Mouse (Mus musculus): ENCODE data around the gene Map4k1. TPM values are rescaled to one million over a fixed set of nuclear protein-coding genes. Genes with fewer than 3 reads are reported as not detected.

Map4k1 gene
- polyA plus RNA-seq, 1 experiment from 2014 or later, result 11.4 TPM

DNA sequence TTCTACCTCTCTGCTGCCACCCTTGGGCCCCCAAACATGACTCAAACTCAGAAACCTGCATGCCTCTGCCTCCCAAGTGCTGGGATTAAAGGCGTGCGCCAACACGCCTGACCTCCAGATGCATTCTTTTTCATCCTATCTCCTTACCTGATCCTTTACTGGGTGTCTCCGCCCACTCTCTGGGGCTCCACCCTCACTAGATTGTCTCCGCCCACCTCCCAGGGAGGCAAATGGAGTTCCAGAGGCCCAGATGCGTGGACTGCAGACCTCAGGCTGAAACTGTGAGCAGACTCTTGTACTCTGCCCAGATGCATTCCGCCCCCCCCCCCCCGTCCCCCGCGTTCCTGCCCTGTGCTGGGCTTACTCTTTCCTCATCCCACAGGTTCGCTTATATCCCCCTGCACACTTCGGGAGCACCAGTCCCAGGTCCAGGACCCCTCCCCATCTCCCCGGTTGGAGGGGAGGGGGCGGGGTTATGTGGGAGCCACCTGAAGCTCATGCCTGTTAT, 9.0 kb downstream of the Map4k1 start:
- no peak overlapping the region for H3K27ac ChIP-seq
- H3K4me1 ChIP-seq, result no peaks in the 10 kb centered on the region
- 54% methylated on average over 14 of the region's 14 CpGs for WGBS
- H3K4me2 ChIP-seq, result no peak overlapping the region
- no peak for ATAC-seq (replicated peaks)
- H3K9me3 ChIP-seq, result no peaks in the 10 kb centered on the region
- no peaks in the 10 kb centered on the region for H3K27me3 ChIP-seq (replicated peaks)
- no peak overlapping the region for H3K4me3 ChIP-seq
- H3K9ac ChIP-seq, result no peak overlapping the region
- H3K36me3 ChIP-seq (replicated peaks), result no peaks in the 10 kb centered on the region

GRCm38 (mm10) chr7:28991616-28992015, 9.8 kb downstream of the Map4k1 start:
- no peak overlapping the region for H3K4me3 ChIP-seq
- no peak overlapping the region for H3K9ac ChIP-seq
- no peaks in the 10 kb centered on the region for H3K27me3 ChIP-seq (replicated peaks)
- no peaks in the 10 kb centered on the region for H3K4me1 ChIP-seq
- H3K4me2 ChIP-seq, result no peak overlapping the region
- 67% methylated on average over 5 of the region's 5 CpGs for WGBS
- no peaks in the 10 kb centered on the region for H3K9me3 ChIP-seq
- no peak for ATAC-seq (replicated peaks)
- H3K27ac ChIP-seq, result no peak overlapping the region
- no peaks in the 10 kb centered on the region for H3K36me3 ChIP-seq (replicated peaks)

- ATAC-seq (replicated peaks), result no peak
- no peak overlapping the region for H3K9ac ChIP-seq
- no peaks in the 10 kb centered on the region for H3K4me1 ChIP-seq
- no peak overlapping the region for H3K4me2 ChIP-seq
- no peaks in the 10 kb centered on the region for H3K9me3 ChIP-seq
- WGBS, result 90% methylated on average over 3 of the region's 3 CpGs
- no peak overlapping the region for H3K27ac ChIP-seq
- H3K36me3 ChIP-seq (replicated peaks), result no peaks in the 10 kb centered on the region
- no peaks in the 10 kb centered on the region for H3K27me3 ChIP-seq (replicated peaks)
- H3K4me3 ChIP-seq, result no peak overlapping the region
These were observed 11.1 kb downstream of the Map4k1 start for GRCm38 (mm10) chr7:28992997-28993396.

DNA sequence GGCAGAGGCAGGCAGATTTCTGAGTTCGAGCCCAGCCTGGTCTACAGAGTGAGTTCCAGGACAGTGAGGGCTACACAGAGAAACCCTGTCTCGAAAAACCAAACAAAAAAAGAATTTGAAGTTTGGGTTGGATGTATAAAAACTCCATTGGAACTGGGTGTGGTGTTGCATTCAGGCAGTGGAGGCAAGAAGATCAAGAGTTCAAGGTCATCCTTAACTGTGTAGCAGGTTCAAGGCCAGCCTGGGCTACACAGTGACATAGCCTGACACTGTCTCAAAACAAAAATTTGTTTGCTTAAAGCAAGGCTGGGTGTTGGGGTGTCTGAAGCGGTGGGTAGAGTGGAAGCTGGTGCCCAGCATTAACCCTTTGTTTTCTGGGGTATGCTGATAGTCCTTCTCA, 11.6 kb downstream of the Map4k1 start:
- no peak overlapping the region for H3K9ac ChIP-seq
- H3K4me1 ChIP-seq, result no peaks in the 10 kb centered on the region
- H3K4me3 ChIP-seq, result no peak overlapping the region
- no peak for ATAC-seq (replicated peaks)
- H3K9me3 ChIP-seq, result no peaks in the 10 kb centered on the region
- WGBS, result 84% methylated on average over 3 of the region's 3 CpGs
- H3K4me2 ChIP-seq, result no peak overlapping the region
- H3K27ac ChIP-seq, result no peak overlapping the region
- no peaks in the 10 kb centered on the region for H3K36me3 ChIP-seq (replicated peaks)
- H3K27me3 ChIP-seq (replicated peaks), result no peaks in the 10 kb centered on the region

GRCm38 (mm10) chr7:29000651-29001605, 19.1 kb downstream of the Map4k1 start:
- H3K4me2 ChIP-seq, result peak overlapping the region; percentile 82
- H3K27me3 ChIP-seq (replicated peaks), result no peaks in the 10 kb centered on the region
- ATAC-seq (replicated peaks), result peak; percentile 78
- no peaks in the 10 kb centered on the region for H3K36me3 ChIP-seq (replicated peaks)
- H3K9me3 ChIP-seq, result no peaks in the 10 kb centered on the region
- H3K4me3 ChIP-seq, result peak overlapping the region; percentile 50
- H3K4me1 ChIP-seq, result peaks cover 4% of the 10 kb centered on the region; the same call in 1 of the 2 replicates
- peak overlapping the region; percentile 62 for H3K27ac ChIP-seq
- 5% methylated on average over 43 of the region's 43 CpGs for WGBS
- H3K9ac ChIP-seq, result peak overlapping the region; percentile 59

- H3K4me3 ChIP-seq, result no peak overlapping the region
- whole genome bisulfite sequencing, result 79% methylated on average over 9 of the region's 9 CpGs
- no peaks in the 10 kb centered on the region for H3K36me3 ChIP-seq (replicated peaks)
- no peaks in the 10 kb centered on the region for H3K27me3 ChIP-seq (replicated peaks)
- no peaks in the 10 kb centered on the region for H3K9me3 ChIP-seq
- ATAC-seq (replicated peaks), result no peak
- no peak overlapping the region for H3K9ac ChIP-seq
- no peaks in the 10 kb centered on the region for H3K4me1 ChIP-seq
- no peak overlapping the region for H3K4me2 ChIP-seq
- no peak overlapping the region for H3K27ac ChIP-seq
These were observed 25.6 kb downstream of the Map4k1 start for GRCm38 (mm10) chr7:29007224-29008101.

GRCm38 (mm10) chr7:29008171-29008570, 26.3 kb downstream of the Map4k1 start:
- Histone ChIP-seq H3K4me3 (no peak overlapping the region), H3K9me3 (no peaks in the 10 kb centered on the region), H3K36me3 (replicated peaks) (no peaks in the 10 kb centered on the region), H3K4me1 (no peaks in the 10 kb centered on the region), H3K27me3 (replicated peaks) (no peaks in the 10 kb centered on the region), H3K9ac (no peak overlapping the region), H3K27ac (no peak overlapping the region), H3K4me2 (no peak overlapping the region)
- WGBS, result 93% methylated on average over 10 of the region's 10 CpGs
- no peak for ATAC-seq (replicated peaks)

GRCm38 (mm10) chr7:29008714-29009113, 26.9 kb downstream of the Map4k1 start:
- Histone ChIP-seq H3K4me3 (no peak overlapping the region), H3K4me1 (no peaks in the 10 kb centered on the region), H3K27me3 (replicated peaks) (no peaks in the 10 kb centered on the region), H3K4me2 (no peak overlapping the region), H3K9me3 (no peaks in the 10 kb centered on the region), H3K9ac (no peak overlapping the region), H3K36me3 (replicated peaks) (no peaks in the 10 kb centered on the region), H3K27ac (no peak overlapping the region)
- 80% methylated on average over 9 of the region's 9 CpGs for WGBS
- no peak for ATAC-seq (replicated peaks)

DNA sequence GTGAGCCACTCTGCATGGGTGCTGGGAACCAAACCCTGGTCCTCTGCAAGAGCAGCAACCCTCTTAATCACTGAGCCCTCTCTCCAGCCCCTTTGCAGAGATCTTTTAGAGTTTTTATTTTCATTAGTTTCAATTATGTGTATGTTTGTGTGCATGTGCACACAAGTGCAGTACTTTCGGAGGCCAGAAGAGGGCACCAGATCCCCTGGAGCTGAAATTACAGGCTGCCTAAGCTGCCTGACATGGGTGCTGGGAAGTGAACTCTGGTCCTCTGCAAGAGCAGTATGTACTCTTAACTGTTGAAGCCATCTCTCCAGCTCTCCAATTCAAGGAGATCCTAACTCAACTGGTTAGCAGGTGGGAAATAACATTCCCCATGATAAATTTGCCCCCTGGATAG, 33.1 kb downstream of the Map4k1 start:
- ATAC-seq (replicated peaks), result no peak
- WGBS, result 97% methylated on average over 1 of the region's 1 CpGs
- no peak overlapping the region for H3K9ac ChIP-seq
- no peak overlapping the region for H3K27ac ChIP-seq
- no peaks in the 10 kb centered on the region; the same call in 1 of the 2 replicates for H3K9me3 ChIP-seq
- H3K4me3 ChIP-seq, result no peak overlapping the region
- peaks cover 25% of the 10 kb centered on the region for H3K27me3 ChIP-seq (replicated peaks)
- H3K4me1 ChIP-seq, result peaks cover 8% of the 10 kb centered on the region
- H3K4me2 ChIP-seq, result no peak overlapping the region
- H3K36me3 ChIP-seq (replicated peaks), result no peaks in the 10 kb centered on the region

GRCm38 (mm10) chr7:29016440-29016839, 34.6 kb downstream of the Map4k1 start:
- Histone ChIP-seq H3K4me2 (no peak overlapping the region), H3K36me3 (replicated peaks) (no peaks in the 10 kb centered on the region), H3K27ac (no peak overlapping the region), H3K27me3 (replicated peaks) (peaks cover 40% of the 10 kb centered on the region), H3K9me3 (no peaks in the 10 kb centered on the region; the same call in 1 of the 2 replicates), H3K4me3 (no peak overlapping the region), H3K9ac (no peak overlapping the region), H3K4me1 (peaks cover 8% of the 10 kb centered on the region)
- 85% methylated on average over 7 of the region's 7 CpGs for WGBS
- ATAC-seq (replicated peaks), result no peak

GRCm38 (mm10) chr7:29017222-29017621, 35.4 kb downstream of the Map4k1 start:
- H3K9me3 ChIP-seq, result no peaks in the 10 kb centered on the region; the same call in 1 of the 2 replicates
- H3K4me2 ChIP-seq, result no peak overlapping the region
- H3K4me3 ChIP-seq, result no peak overlapping the region
- peaks cover 40% of the 10 kb centered on the region for H3K27me3 ChIP-seq (replicated peaks)
- WGBS, result 85% methylated on average over 7 of the region's 7 CpGs
- no peak overlapping the region for H3K27ac ChIP-seq
- peaks cover 8% of the 10 kb centered on the region for H3K4me1 ChIP-seq
- no peak overlapping the region for H3K9ac ChIP-seq
- no peaks in the 10 kb centered on the region for H3K36me3 ChIP-seq (replicated peaks)
- ATAC-seq (replicated peaks), result no peak

Measured in midbrain, embryonic 15.5 days (tissue).